Mouse (Mus musculus) forebrain, embryonic 11.5 days (tissue): Measurements from ENCODE around the gene Cisd3. TPM values are rescaled to one million over a fixed set of nuclear protein-coding genes. Genes with fewer than 3 reads are reported as not detected.

Source experiments
- ATAC-seq: fragments of 200-750 bp; cut with Nextera tagmentation; replicated peaks from 2 replicates; pipeline ENCODE4 v1.8.0; 2017; ENCODE audit warnings: moderate TSS enrichment; ENCODE audit not compliant: low FRiP score
- DNase-seq: peaks from one replicate; pipeline ENCODE4 v3.0.0-alpha.2; 2017; ENCODE audit warnings: low spot score
- H3K27ac ChIP-seq: fragments of 300-500 bp; sonication (generic); 2 replicates; pipeline ENCODE4 v1.5.1; 2014; ENCODE audit warnings: low read depth, low read length
- H3K27me3 ChIP-seq: fragments of 300-500 bp; sonication (generic); 2 replicates; pipeline ENCODE4 v1.6.1; 2014; ENCODE audit warnings: mild to moderate bottlenecking, low read length, mixed read lengths; ENCODE audit not compliant: control insufficient read depth, insufficient read depth
- H3K36me3 ChIP-seq: fragments of 300-500 bp; sonication (generic); 2 replicates; pipeline ENCODE4 v1.6.1; 2014; ENCODE audit warnings: mild to moderate bottlenecking, low read length, moderate library complexity, mixed read lengths; ENCODE audit not compliant: control insufficient read depth, insufficient read depth
- H3K4me1 ChIP-seq: fragments of 300-500 bp; sonication (generic); replicated peaks from 2 replicates; pipeline ENCODE4 v1.6.1; 2014; ENCODE audit warnings: low read length, mixed read lengths; ENCODE audit not compliant: control insufficient read depth, insufficient read depth
- H3K4me2 ChIP-seq: fragments of 300-500 bp; sonication (generic); 2 replicates; pipeline ENCODE4 v1.6.1; 2014; ENCODE audit warnings: low read depth, mild to moderate bottlenecking, low read length, moderate library complexity, mixed read lengths; ENCODE audit not compliant: severe bottlenecking
- H3K4me3 ChIP-seq: fragments of 300-500 bp; sonication (generic); 2 replicates; pipeline ENCODE4 v1.5.1; 2014; ENCODE audit warnings: low read depth, low read length
- H3K9ac ChIP-seq: fragments of 300-500 bp; sonication (generic); 2 replicates; pipeline ENCODE4 v1.6.1; 2014; ENCODE audit warnings: low read length
- H3K9me3 ChIP-seq: fragments of 300-500 bp; sonication (generic); 2 replicates; pipeline ENCODE4 v1.6.1; 2016; ENCODE audit warnings: low read length, mixed read lengths; ENCODE audit not compliant: control insufficient read depth
- WGBS: fragments of 180-500 bp; shearing (Covaris S2); extraction: QIAGEN DNeasy Blood & Tissue Kit; methylation state at CpG from one replicate; pipeline ENCODE4 v1.1.7; 2014; 5-methylcytosine and 5-hydroxymethylcytosine counted together
- polyA plus RNA-seq: library from polyadenylated mRNA; unstranded; fragments of >200 nt; fragmentation: Nextera tagmentation; extraction: Ambion mirVana; gene quantifications from 2 replicates; pipeline ENCODE4 v1.2.1, GENCODE M21; 2014

The Cisd3 gene
- polyA plus RNA-seq, 1 experiment from 2014 or later, result 13.5 TPM

GRCm38 (mm10) chr11:97660734-97661647 is 24.6 kb upstream of the Cisd3 start:
- no peak for ATAC-seq
- peak overlapping the region; percentile 63 for H3K4me3 ChIP-seq
- peak overlapping the region; percentile 77; the same call in 1 of the 2 replicates for H3K9ac ChIP-seq
- DNase-seq, result no peak
- H3K27ac ChIP-seq, result no peak overlapping the region; the same call in 1 of the 2 replicates
- no peaks in the 10 kb centered on the region for H3K9me3 ChIP-seq
- H3K4me1 ChIP-seq, result peaks cover 20% of the 10 kb centered on the region
- H3K27me3 ChIP-seq, result peaks cover 14% of the 10 kb centered on the region
- peak overlapping the region; percentile 90 for H3K4me2 ChIP-seq
- peaks cover 2% of the 10 kb centered on the region for H3K36me3 ChIP-seq
- 2% methylated on average over 27 of the region's 27 CpGs for WGBS

GRCm38 (mm10) chr11:97661648-97662133 is 23.9 kb upstream of the Cisd3 start:
- Histone ChIP-seq H3K4me1 (peaks cover 20% of the 10 kb centered on the region), H3K27me3 (peaks cover 14% of the 10 kb centered on the region), H3K4me3 (peak overlapping the region; percentile 19), H3K9ac (peak overlapping the region; percentile 35), H3K27ac (no peak overlapping the region; the same call in 1 of the 2 replicates), H3K36me3 (peaks cover 3% of the 10 kb centered on the region), H3K4me2 (peak overlapping the region; percentile 88), H3K9me3 (no peaks in the 10 kb centered on the region)
- DNase-seq (peak; percentile 79), ATAC-seq (no peak)
- under 1% methylated on average over 20 of the region's 20 CpGs for WGBS

GRCm38 (mm10) chr11:97662207-97662892 is 23.3 kb upstream of the Cisd3 start:
- peak; percentile 60 for DNase-seq

GRCm38 (mm10) chr11:97662893-97663527 is 22.6 kb upstream of the Cisd3 start, which contains the start of gene Mllt6:
Gene Mllt6, plus strand, starts transcription at chr11:97663414.
- peaks cover 20% of the 10 kb centered on the region for H3K4me1 ChIP-seq
- H3K36me3 ChIP-seq, result peaks cover 8% of the 10 kb centered on the region

More at GRCm38 (mm10) chr11:97662207-97662892, 23.3 kb upstream of the Cisd3 start:
- Histone ChIP-seq H3K4me2 (peak overlapping the region; percentile 88), H3K9ac (peak overlapping the region; percentile 92), H3K9me3 (no peaks in the 10 kb centered on the region), H3K36me3 (peaks cover 6% of the 10 kb centered on the region), H3K4me1 (peaks cover 20% of the 10 kb centered on the region), H3K4me3 (peak overlapping the region; percentile 96), H3K27me3 (peaks cover 14% of the 10 kb centered on the region), H3K27ac (peak overlapping the region; percentile 80)
- no peak for ATAC-seq
- WGBS, result 2% methylated on average over 21 of the region's 21 CpGs

GRCm38 (mm10) chr11:97663528-97664338 is 21.9 kb upstream of the Cisd3 start:
- peak overlapping the region; percentile 96 for H3K4me3 ChIP-seq
- DNase-seq (peak; percentile 80), ATAC-seq (no peak)
- H3K36me3 ChIP-seq, result peaks cover 8% of the 10 kb centered on the region
- peaks cover 20% of the 10 kb centered on the region for H3K4me1 ChIP-seq
- no peaks in the 10 kb centered on the region for H3K9me3 ChIP-seq
- H3K9ac ChIP-seq, result peak overlapping the region; percentile 92
- WGBS, result 1% methylated on average over 30 of the region's 57 CpGs
- peaks cover 14% of the 10 kb centered on the region for H3K27me3 ChIP-seq
- H3K4me2 ChIP-seq, result peak overlapping the region; percentile 88
- H3K27ac ChIP-seq, result peak overlapping the region; percentile 80

More at GRCm38 (mm10) chr11:97662893-97663527, 22.6 kb upstream of the Cisd3 start, which contains the start of gene Mllt6:
- H3K9ac ChIP-seq, result peak within 1 kb of the TSS; percentile 92
- peak within 1 kb of the TSS; percentile 80 for H3K27ac ChIP-seq
- no peaks in the 10 kb centered on the region for H3K9me3 ChIP-seq
- ATAC-seq (peak; percentile 52; the same call in 1 of the 2 replicates), DNase-seq (peak; percentile 90)
- peak within 1 kb of the TSS; percentile 96 for H3K4me3 ChIP-seq
- peaks cover 14% of the 10 kb centered on the region for H3K27me3 ChIP-seq
- peak within 1 kb of the TSS; percentile 88 for H3K4me2 ChIP-seq
- under 1% methylated on average over 44 of the region's 76 CpGs for WGBS

- Histone ChIP-seq H3K27me3 (peaks cover 14% of the 10 kb centered on the region), H3K9ac (peak overlapping the region; percentile 92), H3K4me1 (peaks cover 20% of the 10 kb centered on the region), H3K9me3 (no peaks in the 10 kb centered on the region), H3K4me2 (peak overlapping the region; percentile 88), H3K4me3 (peak overlapping the region; percentile 96), H3K36me3 (peaks cover 8% of the 10 kb centered on the region), H3K27ac (no peak overlapping the region; the same call in 1 of the 2 replicates)
- 0% methylated on average over 6 of the region's 8 CpGs for WGBS
- DNase-seq, result no peak
- ATAC-seq, result no peak
These were observed 21.3 kb upstream of the Cisd3 start for GRCm38 (mm10) chr11:97664339-97664665.

- Histone ChIP-seq H3K9ac (no peak overlapping the region), H3K36me3 (peaks cover 11% of the 10 kb centered on the region), H3K27ac (no peak overlapping the region), H3K4me3 (peak overlapping the region; percentile 96), H3K4me1 (peaks cover 19% of the 10 kb centered on the region), H3K9me3 (no peaks in the 10 kb centered on the region), H3K27me3 (peaks cover 14% of the 10 kb centered on the region), H3K4me2 (peak overlapping the region; percentile 88)
- peak; percentile 54 for DNase-seq
- ATAC-seq, result no peak
- WGBS, result 23% methylated on average over 6 of the region's 6 CpGs
These were observed 20.8 kb upstream of the Cisd3 start for GRCm38 (mm10) chr11:97664771-97665240.
